Mouse (Mus musculus) G1E (cell line): ENCODE measurements around the gene Olfr698.

Experiments
- CTCF ChIP-seq: IDR thresholded peaks from 2 replicates; pipeline ENCODE4 v1.5.1; 2012; ENCODE audit warnings: low read depth, low read length, inconsistent platforms, mixed read lengths
- TAL1 ChIP-seq: conservative IDR thresholded peaks from 2 replicates; pipeline ENCODE4 v1.6.1; 2012; ENCODE audit warnings: low read depth, low read length, inconsistent platforms, mixed read lengths

DNA sequence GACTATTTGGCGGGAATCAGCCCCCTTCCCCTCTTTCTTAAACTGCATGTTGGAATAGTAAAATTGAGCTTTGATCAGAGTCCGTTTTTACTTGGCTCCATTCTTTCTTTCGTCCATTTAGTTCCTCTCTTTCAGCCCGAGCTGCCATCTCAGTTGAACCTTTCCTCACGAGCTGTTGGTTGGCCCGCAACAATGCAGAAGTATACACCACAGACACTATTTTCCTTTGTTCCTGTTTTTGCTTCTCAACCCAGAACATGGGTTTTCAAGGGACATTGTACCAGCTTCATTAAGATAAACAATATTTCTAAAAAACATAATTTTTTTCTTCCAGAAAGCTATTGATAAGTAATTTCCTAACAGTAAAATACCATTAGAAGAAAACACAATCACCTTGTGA is 43.7 kb downstream of the Olfr698 start:
- TF ChIP-seq CTCF (no peak), TAL1 (no peak)
